Mouse (Mus musculus) T-cell, adult 66 days (primary cell): ENCODE results near the gene Dppa2. TPM values are rescaled to one million over a fixed set of nuclear protein-coding genes. Genes with fewer than 3 reads are reported as not detected.

Experiments used
- total RNA-seq, 2 experiments: library from RNA; stranded (reverse); gene quantifications; 3 replicates in 1 of 2; 4 replicates in 1 of 2; pipeline ENCODE4 v1.2.4; 2023

Gene Dppa2
- total RNA-seq: not detected

DNA sequence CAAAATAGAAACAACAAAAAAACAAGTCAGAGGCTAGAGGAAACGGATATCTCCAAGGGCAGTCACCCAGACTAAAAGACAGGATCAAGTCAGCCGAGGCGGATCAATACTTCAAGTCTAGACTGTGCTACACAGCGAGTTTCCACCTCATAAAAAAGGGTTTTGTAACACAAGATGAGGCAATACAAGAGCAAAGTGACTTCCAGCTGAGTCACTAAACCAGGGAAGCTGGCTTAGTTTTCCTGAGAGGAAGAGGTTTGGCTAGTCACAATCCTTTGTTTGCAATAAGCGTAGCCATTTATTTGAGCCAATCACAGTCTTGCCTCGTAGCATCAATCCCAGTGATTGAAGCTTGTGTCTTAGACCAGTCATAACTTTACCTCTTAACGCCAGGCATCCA lies at the start of gene Dppa2:
Dppa2 (plus strand) TSS at position 400 of the 400 bp plus-strand sequence.

DNA sequence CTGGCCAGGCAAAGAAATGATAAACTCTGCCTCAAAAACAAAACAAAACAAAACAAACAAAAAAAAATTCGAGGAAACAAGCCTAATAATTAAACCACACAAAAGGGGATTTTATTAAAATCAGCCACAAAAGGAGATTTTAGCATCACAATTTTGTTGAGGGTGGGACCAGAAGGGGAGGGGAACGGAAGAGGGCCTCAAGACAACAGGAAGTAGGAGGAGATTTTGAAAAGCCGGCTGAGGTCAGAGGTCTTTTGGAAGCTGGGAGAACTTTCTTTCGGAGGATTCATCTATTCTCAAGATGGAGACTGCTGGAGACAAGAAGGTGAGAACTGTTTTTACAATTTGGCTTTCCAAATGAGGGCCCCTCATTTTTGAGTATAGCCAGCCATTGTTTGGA lies 20.2 kb upstream of the Dppa2 start, which contains the start of gene Dppa4:
Dppa4 (plus strand) TSS at position 217 of the 400 bp plus-strand sequence.

Other genes starting within 250 kb of the Dppa2 start
- gene Dppa4, start 20.2 kb upstream of the Dppa2 start, total RNA-seq: not detected
- gene Gm5485, start 108.5 kb downstream of the Dppa2 start, total RNA-seq: not detected
- under 1 TPM; 0.44 to 0.70 TPM for gene Morc1, start 127.3 kb downstream of the Dppa2 start, total RNA-seq